Mouse (Mus musculus) intestine, postnatal 0 days (tissue): ENCODE data around the gene Epha4. TPM values are rescaled to one million over a fixed set of nuclear protein-coding genes. Genes with fewer than 3 reads are reported as not detected.

Experiments
- ATAC-seq: fragments of 200-750 bp; cut with Nextera tagmentation; 2 replicates; pipeline ENCODE4 v1.8.0; 2017; ENCODE audit warnings: mild to moderate bottlenecking, moderate TSS enrichment, moderate library complexity
- H3K27ac ChIP-seq: fragments of 300-500 bp; sonication (generic); 2 replicates; pipeline ENCODE4 v1.5.1; 2014; ENCODE audit warnings: mild to moderate bottlenecking, low read depth, low read length, moderate library complexity
- H3K27me3 ChIP-seq: fragments of 300-500 bp; sonication (generic); replicated peaks from 2 replicates; pipeline ENCODE4 v1.6.1; 2014; ENCODE audit warnings: low read length, mixed read lengths; ENCODE audit not compliant: control insufficient read depth, insufficient read depth
- H3K36me3 ChIP-seq: fragments of 300-500 bp; sonication (generic); 2 replicates; pipeline ENCODE4 v1.6.1; 2014; ENCODE audit warnings: mild to moderate bottlenecking, moderate library complexity; ENCODE audit not compliant: control insufficient read depth, insufficient read depth
- H3K4me1 ChIP-seq: fragments of 300-500 bp; sonication (generic); replicated peaks from 2 replicates; pipeline ENCODE4 v1.6.1; 2014; ENCODE audit warnings: antibody characterized with exemption, low read length, mixed read lengths; ENCODE audit not compliant: control insufficient read depth, insufficient read depth
- H3K4me2 ChIP-seq: fragments of 300-500 bp; sonication (generic); replicated peaks from 2 replicates; pipeline ENCODE4 v1.6.1; 2014; ENCODE audit warnings: low read depth, mild to moderate bottlenecking, moderate library complexity
- H3K4me3 ChIP-seq: fragments of 300-500 bp; sonication (generic); 2 replicates; pipeline ENCODE4 v1.5.1; 2014; ENCODE audit warnings: low read depth, low read length
- H3K9ac ChIP-seq: fragments of 300-500 bp; sonication (generic); 2 replicates; pipeline ENCODE4 v1.6.1; 2014; ENCODE audit warnings: mild to moderate bottlenecking, low read depth, low read length
- H3K9me3 ChIP-seq: fragments of 300-500 bp; sonication (generic); 2 replicates; pipeline ENCODE4 v1.6.1; 2016; ENCODE audit warnings: mixed run types; ENCODE audit not compliant: control insufficient read depth
- CTCF ChIP-seq: sonication (generic); IDR thresholded peaks from 2 replicates; pipeline ENCODE4 v1.5.1; 2016; ENCODE audit warnings: low read depth, mild to moderate bottlenecking, control low read depth, antibody characterized with exemption, moderate library complexity
- WGBS: fragments of 180-500 bp; shearing (Covaris S2); extraction: QIAGEN DNeasy Blood & Tissue Kit; methylation state at CpG from one replicate; pipeline ENCODE4 v1.1.7; 2014; 5-methylcytosine and 5-hydroxymethylcytosine counted together
- polyA plus RNA-seq: library from polyadenylated mRNA; unstranded; fragments of >200 nt; fragmentation: Nextera tagmentation; extraction: Ambion mirVana; gene quantifications from 2 replicates; pipeline ENCODE4 v1.2.1, GENCODE M21; 2015

Gene Epha4
- polyA plus RNA-seq, 1 experiment from 2014 or later: 1.5 TPM

DNA sequence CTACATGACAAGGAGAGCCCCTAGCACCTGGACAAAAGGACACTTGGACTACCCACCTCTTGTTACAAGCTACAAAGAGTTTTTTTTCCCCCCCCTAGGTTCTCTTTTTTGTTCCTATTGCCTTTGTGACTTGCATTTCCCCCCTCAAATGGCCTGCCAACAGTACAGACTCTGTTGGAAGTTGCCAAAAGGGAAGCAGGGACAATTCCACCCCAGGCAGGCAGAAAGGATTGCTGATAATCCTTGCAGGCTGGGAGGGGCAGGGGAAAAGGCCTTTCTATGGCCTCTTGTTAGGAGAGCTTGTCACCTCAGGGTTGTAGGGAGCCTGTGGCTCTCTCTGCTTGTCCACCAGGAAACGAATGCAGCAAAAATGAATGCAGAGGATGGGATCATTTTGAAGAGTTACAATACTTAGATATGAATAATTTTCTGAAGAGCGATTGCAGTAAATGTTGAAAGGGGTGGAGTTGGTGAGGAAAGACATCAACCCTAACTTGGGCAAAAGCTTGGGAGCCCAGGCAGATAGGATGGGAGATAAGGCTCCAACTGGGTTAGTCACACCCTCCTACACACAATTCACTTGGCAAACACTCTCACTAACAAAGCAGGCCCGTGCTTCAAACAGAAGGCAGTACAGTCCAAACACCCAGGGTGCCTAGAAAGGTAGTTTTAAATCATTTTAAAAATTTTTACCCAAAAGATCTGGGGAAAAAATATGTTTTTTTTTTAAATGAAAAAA, 52.8 kb downstream of the Epha4 start:
- ATAC-seq: no peak
- TF ChIP-seq CTCF: no peak

DNA sequence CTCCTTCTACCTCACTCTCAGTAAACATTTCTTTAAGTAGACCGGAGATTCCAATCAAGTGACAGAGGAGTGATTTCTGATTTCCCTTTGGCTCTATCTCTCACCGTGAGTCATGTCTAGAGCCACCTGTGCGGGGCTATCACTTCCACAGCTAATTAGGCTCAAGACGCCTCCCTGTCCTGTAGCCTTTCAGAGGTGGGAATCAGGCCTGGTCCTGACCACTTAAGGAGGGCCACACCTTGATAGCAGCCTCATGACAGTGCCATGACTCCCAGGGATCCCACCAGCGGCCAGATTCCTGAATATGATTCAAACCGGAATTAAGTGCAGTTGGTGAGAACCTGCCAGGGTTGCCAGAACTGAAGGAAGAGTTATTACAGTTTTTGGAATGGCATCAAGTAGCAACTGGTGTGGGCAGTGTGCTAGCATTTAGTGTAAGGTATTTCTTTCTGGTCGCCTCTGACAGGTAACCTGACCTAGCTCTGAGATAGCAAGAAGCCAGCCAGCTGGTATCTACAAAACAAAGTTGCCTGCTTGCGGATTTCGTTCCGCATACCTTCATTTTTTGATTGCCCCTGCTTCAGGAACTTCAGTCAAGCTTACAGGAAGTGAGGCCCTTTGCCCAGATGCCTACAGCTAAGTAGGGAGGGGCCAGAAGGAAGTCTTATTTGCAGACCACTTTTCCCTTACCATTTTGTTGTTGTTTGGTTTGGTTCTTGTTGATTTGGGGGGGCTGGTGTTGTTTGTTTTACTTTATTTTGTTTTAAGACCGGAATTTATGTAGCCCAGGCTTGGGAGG, 53.9 kb downstream of the Epha4 start:
- WGBS: 47% methylated on average over 11 of the region's 11 CpGs
- Histone ChIP-seq H3K9me3 (no peaks in the 10 kb centered on the region), H3K27me3 (no peaks in the 10 kb centered on the region), H3K9ac (no peak overlapping the region), H3K36me3 (no peaks in the 10 kb centered on the region), H3K4me3 (no peak overlapping the region), H3K27ac (no peak overlapping the region), H3K4me1 (no peaks in the 10 kb centered on the region; the same call in 1 of the 2 replicates), H3K4me2 (no peak overlapping the region)
- ATAC-seq: no peak
- TF ChIP-seq CTCF: no peak

More for the DNA sequence above, 52.8 kb downstream of the Epha4 start:
- Histone ChIP-seq H3K4me2 (no peak overlapping the region), H3K9ac (no peak overlapping the region), H3K4me3 (no peak overlapping the region), H3K9me3 (no peaks in the 10 kb centered on the region), H3K4me1 (no peaks in the 10 kb centered on the region; the same call in 1 of the 2 replicates), H3K27ac (no peak overlapping the region), H3K36me3 (no peaks in the 10 kb centered on the region), H3K27me3 (no peaks in the 10 kb centered on the region)
- 41% methylated on average over 3 of the region's 3 CpGs for WGBS

DNA sequence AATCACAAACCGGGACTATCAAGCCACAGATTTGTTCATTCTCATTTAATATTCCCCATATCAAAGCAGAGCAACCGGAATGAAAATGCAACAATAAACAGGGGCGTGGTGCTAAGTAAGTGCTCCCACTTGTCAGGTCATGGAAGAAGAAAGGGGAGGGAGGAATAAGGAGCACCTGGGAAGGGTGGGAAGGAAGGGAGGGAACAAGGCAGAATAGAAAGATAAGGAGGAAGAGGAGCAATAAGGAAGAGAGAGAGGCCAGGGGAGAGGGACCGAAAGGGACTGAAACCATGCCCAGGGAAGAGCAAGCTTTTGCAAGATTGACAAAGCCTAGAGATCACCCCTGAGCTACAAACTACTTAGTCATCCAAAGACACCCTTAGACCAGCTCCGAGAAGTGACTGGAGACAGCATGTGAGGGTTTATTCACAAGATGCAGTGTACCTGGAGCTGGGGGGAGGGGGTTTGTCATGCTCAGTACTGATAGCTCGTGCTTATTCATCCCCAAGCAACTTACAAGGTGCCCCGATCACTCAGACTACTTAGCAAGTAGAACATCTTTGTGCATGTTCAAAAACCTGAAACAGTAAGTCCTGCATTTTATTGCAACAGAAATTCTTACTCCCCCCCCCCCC, 56.0 kb downstream of the Epha4 start:
- H3K9ac ChIP-seq: no peak overlapping the region
- WGBS: 42% methylated on average over 7 of the region's 7 CpGs
- no peak overlapping the region for H3K4me3 ChIP-seq
- no peaks in the 10 kb centered on the region for H3K27me3 ChIP-seq
- ATAC-seq: peak; percentile 68
- peak overlapping the region; percentile 13; the same call in 1 of the 2 replicates for H3K4me2 ChIP-seq
- H3K9me3 ChIP-seq: no peaks in the 10 kb centered on the region
- H3K4me1 ChIP-seq: no peaks in the 10 kb centered on the region; the same call in 1 of the 2 replicates
- no peak overlapping the region for H3K27ac ChIP-seq
- no peaks in the 10 kb centered on the region for H3K36me3 ChIP-seq
- TF ChIP-seq CTCF: no peak

DNA sequence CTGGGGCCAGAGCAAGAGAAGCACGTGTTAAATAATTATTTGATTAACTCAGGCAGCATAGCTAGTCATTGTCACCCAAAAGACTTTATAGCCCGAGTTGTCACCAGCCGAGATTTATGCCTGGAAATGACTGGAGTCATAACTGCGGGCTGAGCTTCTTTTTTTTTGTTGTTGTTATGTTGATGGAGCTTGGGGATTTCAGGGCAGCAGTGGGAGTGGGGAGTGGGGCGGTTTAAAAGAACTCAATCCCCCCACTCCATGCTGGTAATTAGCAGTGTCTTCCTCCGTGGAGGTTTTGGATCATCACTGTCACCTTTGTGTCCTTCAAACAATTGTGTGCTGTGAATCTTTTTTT, 57.5 kb downstream of the Epha4 start:
- Histone ChIP-seq H3K4me1 (no peaks in the 10 kb centered on the region; the same call in 1 of the 2 replicates), H3K27ac (no peak overlapping the region), H3K9me3 (no peaks in the 10 kb centered on the region), H3K9ac (no peak overlapping the region), H3K36me3 (no peaks in the 10 kb centered on the region), H3K4me3 (no peak overlapping the region), H3K4me2 (no peak overlapping the region), H3K27me3 (no peaks in the 10 kb centered on the region)
- TF ChIP-seq CTCF: no peak
- no peak for ATAC-seq
- 30% methylated on average over 6 of the region's 6 CpGs for WGBS

DNA sequence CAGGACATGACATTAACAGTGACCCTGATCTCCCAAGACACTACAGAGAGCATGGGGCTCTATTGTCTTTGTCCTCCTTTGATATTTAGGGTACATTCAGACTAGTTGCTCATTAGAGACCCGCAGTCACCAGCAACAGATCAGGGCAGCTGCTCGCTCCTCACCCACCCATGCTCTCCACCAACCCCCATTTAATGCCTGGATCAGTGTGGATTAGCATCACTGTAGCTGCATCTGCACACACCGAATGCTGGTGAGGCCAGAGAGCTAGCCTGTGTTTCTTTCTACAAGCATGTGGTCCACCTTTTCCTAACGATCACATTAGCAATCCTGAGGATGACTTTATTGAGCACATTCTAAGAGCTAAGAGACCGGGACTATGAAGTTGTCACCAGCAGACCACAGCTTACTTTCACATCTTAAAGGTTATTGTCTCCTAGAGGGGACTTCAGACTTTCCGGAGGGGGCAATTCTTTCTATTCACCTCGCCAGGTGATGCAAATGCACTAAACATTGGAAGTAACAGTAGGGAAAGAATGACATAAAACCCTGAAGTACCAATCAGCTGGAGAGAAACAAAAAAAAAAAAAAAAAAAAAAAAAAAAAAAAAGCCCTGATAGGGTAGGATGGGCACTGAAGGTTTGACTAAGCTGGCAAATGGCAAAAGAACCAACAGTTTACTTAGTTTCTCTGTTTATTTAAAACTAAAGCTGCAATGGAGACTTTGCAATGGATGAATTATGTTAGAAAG, 58.0 kb downstream of the Epha4 start:
- ATAC-seq: no peak
- Histone ChIP-seq H3K36me3 (no peaks in the 10 kb centered on the region), H3K4me3 (no peak overlapping the region), H3K27ac (no peak overlapping the region), H3K4me2 (no peak overlapping the region), H3K27me3 (no peaks in the 10 kb centered on the region), H3K4me1 (no peaks in the 10 kb centered on the region; the same call in 1 of the 2 replicates), H3K9me3 (no peaks in the 10 kb centered on the region), H3K9ac (no peak overlapping the region)
- no peak for TF ChIP-seq CTCF
- 80% methylated on average over 7 of the region's 7 CpGs for WGBS
